Mouse (Mus musculus): ENCODE data around the gene Cacnb3.
A peak's percentile ranks its signal among the peaks of the same experiment; 100 is the strongest.

Cacnb3 gene

DNA sequence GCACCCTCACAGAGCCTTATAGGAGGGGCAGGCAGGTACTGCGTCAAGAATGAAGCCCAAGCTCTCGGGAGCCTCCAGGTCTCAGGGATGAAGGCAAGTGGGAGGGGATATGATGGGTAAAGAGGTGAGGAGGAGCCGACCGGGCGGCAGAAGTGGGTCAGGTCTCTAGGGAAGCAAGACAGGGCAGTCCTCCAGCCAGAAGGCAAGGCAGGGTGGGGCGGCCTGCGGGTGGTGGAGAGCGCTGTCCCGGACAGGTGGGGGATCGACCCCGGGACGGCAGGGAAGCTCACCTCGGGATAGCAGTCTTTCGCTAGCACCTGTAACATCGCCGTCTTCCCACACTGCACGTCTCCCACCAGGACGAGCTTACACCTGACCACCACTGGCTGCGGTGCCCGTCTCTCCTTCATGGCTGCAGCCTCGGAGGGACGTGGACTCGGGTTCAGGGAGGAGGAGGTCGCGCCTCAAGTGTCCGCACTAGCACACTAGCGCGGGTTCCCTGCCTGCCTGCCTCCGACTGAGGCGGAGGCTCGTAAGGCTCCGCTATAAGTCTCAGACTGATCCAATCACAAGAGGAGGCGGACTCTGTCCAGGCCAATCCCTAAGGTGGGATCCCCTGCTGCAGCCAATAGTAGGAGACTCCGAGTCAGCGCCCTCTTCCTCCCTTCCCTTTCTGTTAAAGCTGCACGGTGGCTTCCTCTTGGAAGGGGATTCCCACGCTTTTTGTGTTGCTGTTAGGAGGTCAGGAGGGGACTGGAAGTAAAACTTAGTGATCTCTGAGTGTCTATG, 46.5 kb downstream of the Cacnb3 start, which contains the start of gene Rnd1:
TSS of gene Rnd1 (minus strand) at position 522 of the 789 bp plus-strand sequence.
- TF ChIP-seq NANOG (IDR thresholded peaks at IDR 0.05; ENCODE audit: borderline replicate concordance, low read length): no peak
- TF ChIP-seq CTCF (conservative IDR thresholded peaks at IDR 0.05; ENCODE audit: low read length): no peak
- TF ChIP-seq POU5F1 (IDR thresholded peaks at IDR 0.05; ENCODE audit: borderline replicate concordance, low read length): no peak
- peaks cover 22% of the 10 kb centered on the region for H3K9me3 ChIP-seq (ENCODE audit: low read length)
- H3K4me3 ChIP-seq (replicated peaks; ENCODE audit: low read length): peak within 1 kb of the TSS; percentile 79
- peaks cover 44% of the 10 kb centered on the region for H3K4me1 ChIP-seq (replicated peaks; ENCODE audit: low read depth, low read length)
- H3K27me3 ChIP-seq (ENCODE audit: insufficient read depth, low read length): peaks cover 54% of the 10 kb centered on the region
- peaks cover 15% of the 10 kb centered on the region for H3K36me3 ChIP-seq (ENCODE audit: insufficient read depth, low read length)

DNA sequence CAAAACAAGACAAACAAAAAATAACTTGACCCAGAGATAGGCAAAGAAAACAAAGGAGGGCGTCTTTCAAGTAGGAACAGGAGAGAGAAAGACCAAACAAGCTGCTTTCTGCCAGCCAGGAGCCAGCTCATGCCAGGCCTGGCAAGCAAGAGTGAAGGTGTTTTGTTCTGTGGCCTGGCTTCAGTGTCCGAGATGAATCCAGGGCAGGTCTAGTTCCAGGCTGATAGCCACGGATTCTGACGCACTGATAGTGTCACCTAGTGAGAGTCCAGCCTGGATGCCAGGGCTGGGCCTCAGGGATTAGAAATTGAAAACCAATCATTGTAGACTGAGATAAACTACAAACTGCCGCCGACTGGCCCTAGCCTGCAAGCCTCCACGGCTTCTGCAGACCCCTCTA, 47.3 kb downstream of the Cacnb3 start:
- Histone ChIP-seq H3K9me3 (ENCODE audit: low read length) (peaks cover 13% of the 10 kb centered on the region), H3K4me3 (replicated peaks; ENCODE audit: low read length) (no peak overlapping the region), H3K4me1 (replicated peaks; ENCODE audit: low read depth, low read length) (peaks cover 44% of the 10 kb centered on the region), H3K36me3 (ENCODE audit: insufficient read depth, low read length) (peaks cover 7% of the 10 kb centered on the region), H3K27me3 (ENCODE audit: insufficient read depth, low read length) (peaks cover 58% of the 10 kb centered on the region)
- TF ChIP-seq NANOG (IDR thresholded peaks at IDR 0.05; ENCODE audit: borderline replicate concordance, low read length): no peak
- no peak for TF ChIP-seq POU5F1 (IDR thresholded peaks at IDR 0.05; ENCODE audit: borderline replicate concordance, low read length)
- TF ChIP-seq CTCF (conservative IDR thresholded peaks at IDR 0.05; ENCODE audit: low read length): no peak

DNA sequence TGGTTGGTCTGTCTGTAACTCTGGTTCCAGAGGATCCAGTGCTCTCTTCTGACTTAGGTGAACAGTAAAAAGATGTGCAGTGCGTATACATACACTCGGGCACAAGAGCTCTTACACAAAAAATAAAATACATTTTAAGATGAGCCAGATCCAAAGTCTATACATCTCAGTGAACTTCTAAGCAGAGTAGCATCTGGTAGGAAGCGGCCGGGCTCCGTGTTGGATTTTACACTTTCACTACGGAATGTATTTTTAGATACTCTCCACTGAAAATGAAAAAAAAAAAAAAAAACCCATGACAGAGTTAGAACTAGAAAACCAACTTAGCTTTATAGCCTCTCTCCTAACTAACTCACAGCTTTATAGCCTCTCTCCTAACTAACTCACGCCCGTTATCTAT, 50.0 kb downstream of the Cacnb3 start:
- H3K4me3 ChIP-seq (replicated peaks; ENCODE audit: low read length): no peak overlapping the region
- H3K9me3 ChIP-seq (ENCODE audit: low read length): no peaks in the 10 kb centered on the region
- H3K36me3 ChIP-seq (ENCODE audit: insufficient read depth, low read length): no peaks in the 10 kb centered on the region
- H3K4me1 ChIP-seq (replicated peaks; ENCODE audit: low read depth, low read length): peaks cover 25% of the 10 kb centered on the region
- TF ChIP-seq NANOG (IDR thresholded peaks at IDR 0.05; ENCODE audit: borderline replicate concordance, low read length): no peak
- no peak for TF ChIP-seq CTCF (conservative IDR thresholded peaks at IDR 0.05; ENCODE audit: low read length)
- no peak for TF ChIP-seq POU5F1 (IDR thresholded peaks at IDR 0.05; ENCODE audit: borderline replicate concordance, low read length)
- H3K27me3 ChIP-seq (ENCODE audit: insufficient read depth, low read length): peaks cover 51% of the 10 kb centered on the region

DNA sequence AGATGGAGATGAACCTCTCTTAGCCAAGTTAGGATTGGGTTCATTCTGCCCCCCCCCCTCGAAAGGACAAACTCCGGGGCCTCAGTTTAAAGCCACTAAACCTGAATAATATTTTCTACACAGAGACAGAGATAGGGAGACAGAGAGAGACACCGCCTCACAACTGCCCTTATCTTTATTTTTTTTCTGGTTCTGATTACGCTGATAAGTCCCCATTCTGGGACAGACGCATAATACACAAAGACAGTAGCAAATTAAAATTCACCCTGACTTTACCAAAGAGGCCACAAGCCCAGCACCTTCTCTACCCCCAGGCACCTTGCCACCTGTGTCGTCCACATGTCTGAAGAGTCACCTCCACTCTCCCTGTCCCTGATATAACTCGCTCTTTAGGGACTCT, 51.0 kb downstream of the Cacnb3 start:
- Histone ChIP-seq H3K4me3 (replicated peaks; ENCODE audit: low read length) (no peak overlapping the region), H3K36me3 (ENCODE audit: insufficient read depth, low read length) (no peaks in the 10 kb centered on the region)

DNA sequence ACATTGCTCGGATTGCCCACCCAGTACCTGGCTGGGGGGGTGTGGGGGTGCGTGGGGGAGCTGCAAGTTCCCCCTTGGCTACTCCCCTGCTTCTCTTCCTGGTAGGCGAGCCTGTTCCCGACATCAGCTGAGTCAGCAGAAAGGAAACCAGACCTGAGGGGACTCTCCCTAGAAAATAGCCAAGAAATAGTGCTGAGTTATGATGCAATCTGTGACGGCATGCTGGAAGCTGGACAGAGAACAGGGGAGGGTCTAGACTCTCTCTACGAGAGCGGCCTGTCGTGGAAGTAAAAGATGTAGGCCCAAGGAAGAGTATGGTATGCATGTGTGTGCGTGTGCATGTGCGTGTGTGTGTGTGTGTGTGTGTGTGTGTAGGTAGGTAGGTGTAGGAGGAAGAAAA, 52.5 kb downstream of the Cacnb3 start:
- Histone ChIP-seq H3K9me3 (ENCODE audit: low read length) (no peaks in the 10 kb centered on the region), H3K4me3 (replicated peaks; ENCODE audit: low read length) (no peak overlapping the region), H3K4me1 (replicated peaks; ENCODE audit: low read depth, low read length) (peaks cover 3% of the 10 kb centered on the region; the same call in 1 of the 2 replicates), H3K36me3 (ENCODE audit: insufficient read depth, low read length) (no peaks in the 10 kb centered on the region), H3K27me3 (ENCODE audit: insufficient read depth, low read length) (peaks cover 30% of the 10 kb centered on the region)
- TF ChIP-seq CTCF (conservative IDR thresholded peaks at IDR 0.05; ENCODE audit: low read length) (no peak), NANOG (IDR thresholded peaks at IDR 0.05; ENCODE audit: borderline replicate concordance, low read length) (no peak), POU5F1 (IDR thresholded peaks at IDR 0.05; ENCODE audit: borderline replicate concordance, low read length) (no peak)

More for the DNA sequence above, 51.0 kb downstream of the Cacnb3 start:
- Histone ChIP-seq H3K4me1 (replicated peaks; ENCODE audit: low read depth, low read length) (peaks cover 16% of the 10 kb centered on the region), H3K9me3 (ENCODE audit: low read length) (no peaks in the 10 kb centered on the region), H3K27me3 (ENCODE audit: insufficient read depth, low read length) (peaks cover 41% of the 10 kb centered on the region)
- no peak for TF ChIP-seq POU5F1 (IDR thresholded peaks at IDR 0.05; ENCODE audit: borderline replicate concordance, low read length)
- no peak for TF ChIP-seq CTCF (conservative IDR thresholded peaks at IDR 0.05; ENCODE audit: low read length)
- no peak for TF ChIP-seq NANOG (IDR thresholded peaks at IDR 0.05; ENCODE audit: borderline replicate concordance, low read length)

DNA sequence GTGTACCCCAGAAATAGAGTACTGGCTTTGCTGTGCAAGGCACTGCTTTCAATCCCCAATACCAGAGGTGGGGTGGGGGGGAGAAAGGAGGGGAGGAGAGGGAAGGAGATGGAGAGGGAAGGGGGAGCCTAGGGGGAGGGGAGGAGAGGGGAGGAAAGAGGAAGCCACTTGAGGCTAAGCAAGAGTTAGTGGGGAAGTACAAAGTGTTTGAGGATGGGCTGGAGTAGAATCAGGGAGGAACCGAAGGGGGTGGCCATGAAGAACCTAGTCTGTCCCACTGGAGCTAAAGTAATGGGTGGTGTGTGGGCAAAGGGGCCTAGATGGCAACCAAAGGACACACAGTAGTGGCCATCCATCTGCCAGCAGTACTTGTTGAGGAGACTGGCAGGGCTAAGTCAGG, 53.1 kb downstream of the Cacnb3 start:
- H3K4me3 ChIP-seq (replicated peaks; ENCODE audit: low read length): no peak overlapping the region
- TF ChIP-seq POU5F1 (IDR thresholded peaks at IDR 0.05; ENCODE audit: borderline replicate concordance, low read length) (no peak), CTCF (conservative IDR thresholded peaks at IDR 0.05; ENCODE audit: low read length) (no peak), NANOG (IDR thresholded peaks at IDR 0.05; ENCODE audit: borderline replicate concordance, low read length) (no peak)
- H3K4me1 ChIP-seq (replicated peaks; ENCODE audit: low read depth, low read length): peaks cover 7% of the 10 kb centered on the region; the same call in 1 of the 2 replicates
- peaks cover 26% of the 10 kb centered on the region for H3K27me3 ChIP-seq (ENCODE audit: insufficient read depth, low read length)
- no peaks in the 10 kb centered on the region for H3K9me3 ChIP-seq (ENCODE audit: low read length)
- no peaks in the 10 kb centered on the region for H3K36me3 ChIP-seq (ENCODE audit: insufficient read depth, low read length)

DNA sequence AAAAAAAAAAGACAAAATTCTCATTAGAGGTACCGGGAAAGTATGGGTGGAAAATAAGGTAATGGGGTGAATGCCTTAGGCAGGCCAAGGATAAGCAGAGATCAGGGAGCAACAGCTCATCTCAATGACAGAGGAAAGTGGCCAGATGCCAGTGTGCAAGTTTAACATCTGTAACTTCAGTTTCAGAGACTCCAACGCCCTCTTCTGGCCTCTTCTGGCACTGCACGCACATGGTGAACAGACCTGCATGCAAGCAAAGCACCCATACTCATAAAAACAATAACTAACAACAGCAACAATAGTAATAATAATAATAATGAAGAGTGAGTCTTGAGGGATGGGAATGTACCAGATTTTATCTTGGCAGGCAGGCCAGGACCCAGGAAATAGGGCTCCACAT, 55.3 kb downstream of the Cacnb3 start:
- TF ChIP-seq POU5F1 (IDR thresholded peaks at IDR 0.05; ENCODE audit: borderline replicate concordance, low read length): no peak
- TF ChIP-seq NANOG (IDR thresholded peaks at IDR 0.05; ENCODE audit: borderline replicate concordance, low read length): no peak
- peak; percentile 61 for TF ChIP-seq CTCF (conservative IDR thresholded peaks at IDR 0.05; ENCODE audit: low read length)

DNA sequence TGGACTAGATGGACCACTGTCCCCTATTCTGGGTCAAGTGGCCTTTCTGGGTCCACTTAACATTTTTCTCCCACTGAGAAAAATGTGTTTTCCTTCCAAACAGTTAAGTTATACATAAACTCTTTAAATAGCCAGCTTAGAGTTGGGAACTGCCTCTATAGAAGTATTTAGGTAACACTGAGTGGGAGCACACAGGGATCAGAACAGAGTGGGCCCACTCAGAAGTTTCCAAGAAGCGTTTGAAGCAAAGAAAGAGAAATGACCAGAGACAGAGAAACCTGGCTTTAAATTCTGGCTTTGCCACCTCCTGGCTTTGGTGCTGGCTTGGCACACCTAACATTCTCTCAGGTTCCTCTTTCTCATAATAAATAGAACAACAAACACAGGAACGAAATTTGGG, 59.0 kb downstream of the Cacnb3 start:
- H3K9me3 ChIP-seq (ENCODE audit: low read length): no peaks in the 10 kb centered on the region
- no peaks in the 10 kb centered on the region for H3K36me3 ChIP-seq (ENCODE audit: insufficient read depth, low read length)
- H3K4me3 ChIP-seq (replicated peaks; ENCODE audit: low read length): no peak overlapping the region
- H3K4me1 ChIP-seq (replicated peaks; ENCODE audit: low read depth, low read length): peaks cover 27% of the 10 kb centered on the region
- TF ChIP-seq NANOG (IDR thresholded peaks at IDR 0.05; ENCODE audit: borderline replicate concordance, low read length) (no peak), POU5F1 (IDR thresholded peaks at IDR 0.05; ENCODE audit: borderline replicate concordance, low read length) (no peak), CTCF (conservative IDR thresholded peaks at IDR 0.05; ENCODE audit: low read length) (no peak)
- H3K27me3 ChIP-seq (ENCODE audit: insufficient read depth, low read length): peaks cover 14% of the 10 kb centered on the region

More for the DNA sequence above, 55.3 kb downstream of the Cacnb3 start:
- H3K4me3 ChIP-seq (replicated peaks; ENCODE audit: low read length): no peak overlapping the region
- no peaks in the 10 kb centered on the region for H3K9me3 ChIP-seq (ENCODE audit: low read length)
- H3K36me3 ChIP-seq (ENCODE audit: insufficient read depth, low read length): no peaks in the 10 kb centered on the region
- peaks cover 14% of the 10 kb centered on the region for H3K4me1 ChIP-seq (replicated peaks; ENCODE audit: low read depth, low read length)
- H3K27me3 ChIP-seq (ENCODE audit: insufficient read depth, low read length): peaks cover 14% of the 10 kb centered on the region

Data from E14TG2a.4 (cell line).